In genomic region chr11:43358390-43359291, GRCm38 (mm10) we compare ENCODE assay signal across 8 mouse cellular contexts.
DNase-seq lines count a peak whose midpoint lies in the region; ATAC-seq lines count a peak whose summit lies in the region.
"Had no signal": no experiment of that assay in that cellular context is flagged by ENCODE, and none has a peak within 500 bp of the region (broad histone marks: within the 10 kb centered on the region; RNA-seq: fewer than 3 reads in every experiment).

No protein-coding gene starts in this region.

- H3K27ac ChIP-seq in lung, embryonic 15.5 days, result peak overlapping the region; percentile 57
- H3K27ac ChIP-seq in midbrain, embryonic 11.5 days (ENCODE audit: low read depth, low read length), result no peak overlapping the region

- no peak overlapping the region for H3K4me2 ChIP-seq in lung, embryonic 15.5 days
- no peak overlapping the region for H3K4me2 ChIP-seq in midbrain, embryonic 11.5 days

- no peaks in the 10 kb centered on the region for H3K9me3 ChIP-seq in lung, embryonic 15.5 days
- no peaks in the 10 kb centered on the region for H3K9me3 ChIP-seq in midbrain, embryonic 11.5 days (ENCODE audit: control insufficient read depth, low read length)

- H3K4me3 ChIP-seq in lung, embryonic 15.5 days, result no peak overlapping the region
- H3K4me3 ChIP-seq in midbrain, embryonic 11.5 days (ENCODE audit: low read depth, low read length), result no peak overlapping the region

- WGBS in lung, embryonic 15.5 days, result 60% methylated on average over 13 of the region's 13 CpGs
- WGBS in midbrain, embryonic 11.5 days, result 81% methylated on average over 13 of the region's 13 CpGs

- no peaks in the 10 kb centered on the region for H3K36me3 ChIP-seq in lung, embryonic 15.5 days
- no peaks in the 10 kb centered on the region for H3K36me3 ChIP-seq in midbrain, embryonic 11.5 days (ENCODE audit: control insufficient read depth, insufficient read depth, low read length)

- peak; percentile 87 for ATAC-seq in lung, embryonic 15.5 days (ENCODE audit: borderline replicate concordance, extremely low read depth, low FRiP score, low TSS enrichment)
- peak; percentile 94 for ATAC-seq in common myeloid progenitor, adult 5-6 weeks (replicated peaks; ENCODE audit: low read depth, poor library complexity, severe bottlenecking)
- ATAC-seq in midbrain, embryonic 11.5 days (ENCODE audit: low FRiP score), result no peak

- H3K9ac ChIP-seq in lung, embryonic 15.5 days, result no peak overlapping the region
- no peak overlapping the region for H3K9ac ChIP-seq in midbrain, embryonic 11.5 days (ENCODE audit: low read length)

- no peaks in the 10 kb centered on the region for H3K27me3 ChIP-seq in lung, embryonic 15.5 days
- no peaks in the 10 kb centered on the region for H3K27me3 ChIP-seq in midbrain, embryonic 11.5 days (ENCODE audit: control insufficient read depth, insufficient read depth, low read length)

- no peaks in the 10 kb centered on the region for H3K4me1 ChIP-seq in lung, embryonic 15.5 days
- H3K4me1 ChIP-seq in midbrain, embryonic 11.5 days (ENCODE audit: control insufficient read depth, insufficient read depth, low read length), result no peaks in the 10 kb centered on the region

- DNase-seq in lung, adult 18-20 months, result no peak
- peak; percentile 36 to 62 for DNase-seq in lung, postnatal 4 days
- peak; percentile 42 for DNase-seq in thymus, postnatal 25 days
- DNase-seq in midbrain, embryonic 11.5 days (ENCODE audit: low spot score, missing footprints), result no peak
- DNase-seq in cerebellum, adult 11-12 months, result no peak
- DNase-seq: kidney, postnatal 36 days had no signal

Comparison
In these comparisons a context has a peak if more than half of its experiments do, and no peak if none do; other contexts are left out.
1. DNase-seq: peak in lung, postnatal 4 days (2 of 2) and thymus, postnatal 25 days (single experiment); none in lung, adult 18-20 months (0 of 2), midbrain, embryonic 11.5 days (single experiment) and cerebellum, adult 11-12 months (single experiment).